Mouse (Mus musculus) hindbrain, embryonic 13.5 days (tissue): Measurements from ENCODE around the gene Mrps23. TPM values are rescaled to one million over a fixed set of nuclear protein-coding genes. Genes with fewer than 3 reads are reported as not detected.

Experiments used
- ATAC-seq: fragments of 200-750 bp; cut with Nextera tagmentation; 2 replicates; pipeline ENCODE4 v1.8.0; 2017; ENCODE audit warnings: moderate TSS enrichment; ENCODE audit not compliant: low FRiP score
- H3K27ac ChIP-seq: fragments of 300-500 bp; sonication (generic); 2 replicates; pipeline ENCODE4 v1.5.1; 2015; ENCODE audit warnings: inconsistent platforms, mild to moderate bottlenecking, moderate library complexity
- H3K27me3 ChIP-seq: fragments of 300-500 bp; sonication (generic); 2 replicates; pipeline ENCODE4 v1.6.1; 2015; ENCODE audit warnings: mild to moderate bottlenecking, inconsistent platforms
- H3K36me3 ChIP-seq: fragments of 300-500 bp; sonication (generic); 2 replicates; pipeline ENCODE4 v1.6.1; 2015; ENCODE audit warnings: mild to moderate bottlenecking, inconsistent platforms
- H3K4me1 ChIP-seq: fragments of 300-500 bp; sonication (generic); replicated peaks from 2 replicates; pipeline ENCODE4 v1.6.1; 2015; ENCODE audit warnings: inconsistent platforms
- H3K4me2 ChIP-seq: fragments of 300-500 bp; sonication (generic); 2 replicates; pipeline ENCODE4 v1.6.1; 2015; ENCODE audit warnings: inconsistent platforms, mild to moderate bottlenecking, moderate library complexity
- H3K4me3 ChIP-seq: fragments of 300-500 bp; sonication (generic); 2 replicates; pipeline ENCODE4 v1.5.1; 2015; ENCODE audit warnings: mild to moderate bottlenecking, inconsistent platforms
- H3K9ac ChIP-seq: fragments of 300-500 bp; sonication (generic); 2 replicates; pipeline ENCODE4 v1.6.1; 2015; ENCODE audit warnings: mild to moderate bottlenecking, inconsistent platforms
- H3K9me3 ChIP-seq: fragments of 300-500 bp; sonication (generic); 2 replicates; pipeline ENCODE4 v1.6.1; 2016; ENCODE audit warnings: inconsistent platforms
- WGBS: fragments of 180-500 bp; shearing (Covaris S2); methylation state at CpG from one replicate; pipeline ENCODE4 v1.1.7; 2015; 5-methylcytosine and 5-hydroxymethylcytosine counted together
- polyA plus RNA-seq: library from polyadenylated mRNA; unstranded; fragments of >200 nt; fragmentation: Nextera tagmentation; extraction: Ambion mirVana; gene quantifications from 2 replicates; pipeline ENCODE4 v1.2.1, GENCODE M21; 2015

The Mrps23 gene
- polyA plus RNA-seq, 1 experiment from 2014 or later: 71.1 TPM

GRCm38 (mm10) chr11:88164801-88165377 lies 39.3 kb upstream of the Mrps23 start:
- Histone ChIP-seq H3K27ac (peak overlapping the region; percentile 44), H3K9me3 (no peaks in the 10 kb centered on the region), H3K27me3 (peaks cover 11% of the 10 kb centered on the region), H3K4me1 (peaks cover 64% of the 10 kb centered on the region), H3K36me3 (no peaks in the 10 kb centered on the region), H3K9ac (0 out of 2 replicates have a peak overlapping the region, but pooled peaks have one; percentile 24), H3K4me2 (no peak overlapping the region), H3K4me3 (no peak overlapping the region)
- 51% methylated on average over 15 of the region's 15 CpGs for WGBS
- ATAC-seq: no peak

- no peak overlapping the region for H3K4me2 ChIP-seq
- H3K36me3 ChIP-seq: peaks cover 3% of the 10 kb centered on the region; the same call in 1 of the 2 replicates
- ATAC-seq: no peak
- no peaks in the 10 kb centered on the region for H3K9me3 ChIP-seq
- H3K27me3 ChIP-seq: peaks cover 19% of the 10 kb centered on the region
- H3K4me1 ChIP-seq: peaks cover 56% of the 10 kb centered on the region
- H3K27ac ChIP-seq: peak overlapping the region; percentile 63
- H3K9ac ChIP-seq: peak overlapping the region; percentile 39; the same call in 1 of the 2 replicates
- 65% methylated on average over 10 of the region's 10 CpGs for WGBS
- H3K4me3 ChIP-seq: no peak overlapping the region
Observed at GRCm38 (mm10) chr11:88165683-88166364, 38.4 kb upstream of the Mrps23 start.

GRCm38 (mm10) chr11:88166471-88166870 lies 37.7 kb upstream of the Mrps23 start:
- ATAC-seq: no peak
- peaks cover 57% of the 10 kb centered on the region for H3K4me1 ChIP-seq
- H3K9ac ChIP-seq: no peak overlapping the region

GRCm38 (mm10) chr11:88168611-88169010 lies 35.6 kb upstream of the Mrps23 start:
- peak; percentile 25; the same call in 1 of the 2 replicates for ATAC-seq
- H3K4me2 ChIP-seq: no peak overlapping the region
- H3K9ac ChIP-seq: no peak overlapping the region
- peaks cover 68% of the 10 kb centered on the region for H3K4me1 ChIP-seq
- H3K36me3 ChIP-seq: peaks cover 3% of the 10 kb centered on the region; the same call in 1 of the 2 replicates
- no peak overlapping the region for H3K4me3 ChIP-seq
- H3K27me3 ChIP-seq: peaks cover 19% of the 10 kb centered on the region
- H3K9me3 ChIP-seq: no peaks in the 10 kb centered on the region
- 19% methylated on average over 3 of the region's 3 CpGs for WGBS
- H3K27ac ChIP-seq: peak overlapping the region; percentile 26; the same call in 1 of the 2 replicates

More at GRCm38 (mm10) chr11:88166471-88166870, 37.7 kb upstream of the Mrps23 start:
- H3K27me3 ChIP-seq: peaks cover 19% of the 10 kb centered on the region
- WGBS: 84% methylated on average over 7 of the region's 7 CpGs
- H3K27ac ChIP-seq: no peak overlapping the region; the same call in 1 of the 2 replicates
- H3K4me3 ChIP-seq: no peak overlapping the region
- H3K4me2 ChIP-seq: no peak overlapping the region
- H3K36me3 ChIP-seq: peaks cover 3% of the 10 kb centered on the region; the same call in 1 of the 2 replicates
- no peaks in the 10 kb centered on the region for H3K9me3 ChIP-seq

GRCm38 (mm10) chr11:88169531-88170040 lies 34.6 kb upstream of the Mrps23 start:
- no peak for ATAC-seq
- H3K27ac ChIP-seq: 0 out of 2 replicates have a peak overlapping the region, but pooled peaks have one; percentile 23
- no peaks in the 10 kb centered on the region for H3K9me3 ChIP-seq
- H3K27me3 ChIP-seq: peaks cover 19% of the 10 kb centered on the region
- H3K4me1 ChIP-seq: peaks cover 70% of the 10 kb centered on the region
- WGBS: 26% methylated on average over 32 of the region's 32 CpGs
- peaks cover 3% of the 10 kb centered on the region; the same call in 1 of the 2 replicates for H3K36me3 ChIP-seq
- H3K4me3 ChIP-seq: no peak overlapping the region
- H3K9ac ChIP-seq: peak overlapping the region; percentile 53
- H3K4me2 ChIP-seq: no peak overlapping the region

- Histone ChIP-seq H3K36me3 (peaks cover 3% of the 10 kb centered on the region; the same call in 1 of the 2 replicates), H3K4me1 (peaks cover 60% of the 10 kb centered on the region), H3K9me3 (no peaks in the 10 kb centered on the region), H3K27me3 (peaks cover 19% of the 10 kb centered on the region), H3K27ac (no peak overlapping the region), H3K4me2 (no peak overlapping the region), H3K4me3 (no peak overlapping the region), H3K9ac (no peak overlapping the region)
- WGBS: 40% methylated on average over 3 of the region's 3 CpGs
- no peak for ATAC-seq
Observed at GRCm38 (mm10) chr11:88170606-88171005, 33.6 kb upstream of the Mrps23 start.

GRCm38 (mm10) chr11:88171876-88172442 lies 32.2 kb upstream of the Mrps23 start:
- Histone ChIP-seq H3K27ac (peak overlapping the region; percentile 64; the same call in 1 of the 2 replicates), H3K9me3 (no peaks in the 10 kb centered on the region), H3K27me3 (peaks cover 19% of the 10 kb centered on the region), H3K36me3 (peaks cover 4% of the 10 kb centered on the region), H3K4me2 (no peak overlapping the region), H3K9ac (no peak overlapping the region), H3K4me3 (no peak overlapping the region), H3K4me1 (peaks cover 50% of the 10 kb centered on the region)
- 58% methylated on average over 15 of the region's 15 CpGs for WGBS
- no peak; the same call in 1 of the 2 replicates for ATAC-seq

GRCm38 (mm10) chr11:88172601-88173325 lies 31.4 kb upstream of the Mrps23 start:
- Histone ChIP-seq H3K4me1 (peaks cover 55% of the 10 kb centered on the region), H3K4me3 (no peak overlapping the region), H3K27ac (peak overlapping the region; percentile 64), H3K27me3 (peaks cover 19% of the 10 kb centered on the region), H3K9ac (peak overlapping the region; percentile 43; the same call in 1 of the 2 replicates), H3K9me3 (no peaks in the 10 kb centered on the region), H3K36me3 (peaks cover 12% of the 10 kb centered on the region), H3K4me2 (peak overlapping the region; percentile 15; the same call in 1 of the 2 replicates)
- 26% methylated on average over 10 of the region's 10 CpGs for WGBS
- peak; percentile 60 for ATAC-seq

GRCm38 (mm10) chr11:88173386-88174025 lies 30.7 kb upstream of the Mrps23 start:
- peaks cover 54% of the 10 kb centered on the region for H3K4me1 ChIP-seq
- no peaks in the 10 kb centered on the region for H3K9me3 ChIP-seq
- peak overlapping the region; percentile 64; the same call in 1 of the 2 replicates for H3K27ac ChIP-seq
- no peak for ATAC-seq
- H3K4me2 ChIP-seq: no peak overlapping the region
- peaks cover 12% of the 10 kb centered on the region for H3K36me3 ChIP-seq
- peak overlapping the region; percentile 53; the same call in 1 of the 2 replicates for H3K9ac ChIP-seq
- H3K27me3 ChIP-seq: peaks cover 19% of the 10 kb centered on the region
- H3K4me3 ChIP-seq: no peak overlapping the region
- WGBS: 22% methylated on average over 9 of the region's 9 CpGs

- H3K9ac ChIP-seq: peak overlapping the region; percentile 29; the same call in 1 of the 2 replicates
- peak overlapping the region; percentile 15; the same call in 1 of the 2 replicates for H3K4me2 ChIP-seq
- H3K4me3 ChIP-seq: no peak overlapping the region
- 0 out of 2 replicates have a peak, but pooled peaks cover 4% of the 10 kb centered on the region for H3K27me3 ChIP-seq
- WGBS: 3% methylated on average over 6 of the region's 6 CpGs
- ATAC-seq: peak; percentile 78
- peak overlapping the region; percentile 85 for H3K27ac ChIP-seq
- peaks cover 38% of the 10 kb centered on the region for H3K4me1 ChIP-seq
- H3K36me3 ChIP-seq: peaks cover 32% of the 10 kb centered on the region
- H3K9me3 ChIP-seq: no peaks in the 10 kb centered on the region
Observed at GRCm38 (mm10) chr11:88180467-88180958, 23.7 kb upstream of the Mrps23 start.
